Mouse (Mus musculus): ENCODE measurements around the gene Wdr64.

Wdr64 gene

GRCm38 (mm10) chr1:175725771-175726170, 27.4 kb downstream of the Wdr64 start:
- no peak for DNase-seq (ENCODE audit: low spot score in 2 of 2)

GRCm38 (mm10) chr1:175754576-175755364, 56.4 kb downstream of the Wdr64 start:
- DNase-seq (ENCODE audit: low spot score in 2 of 2) = no peak

- no peak for DNase-seq (ENCODE audit: low spot score in 2 of 2)
Observed at GRCm38 (mm10) chr1:175794668-175795067, 96.3 kb downstream of the Wdr64 start.

- DNase-seq (ENCODE audit: low spot score in 2 of 2) = no peak
Observed at GRCm38 (mm10) chr1:175808356-175808755, 110.0 kb downstream of the Wdr64 start.

- DNase-seq (ENCODE audit: low spot score in 2 of 2) = no peak
Observed at GRCm38 (mm10) chr1:175811625-175812024, 113.2 kb downstream of the Wdr64 start.

- no peak for DNase-seq (ENCODE audit: low spot score in 2 of 2)
Observed at GRCm38 (mm10) chr1:175823815-175824438, 125.5 kb downstream of the Wdr64 start.

GRCm38 (mm10) chr1:175828539-175828938, 130.1 kb downstream of the Wdr64 start:
- DNase-seq (ENCODE audit: low spot score in 2 of 2) = no peak

GRCm38 (mm10) chr1:175829220-175829619, 130.8 kb downstream of the Wdr64 start:
- no peak for DNase-seq (ENCODE audit: low spot score in 2 of 2)

- DNase-seq (ENCODE audit: low spot score in 2 of 2) = no peak
Observed at GRCm38 (mm10) chr1:175855515-175855914, 157.1 kb downstream of the Wdr64 start.
